Mouse (Mus musculus): ENCODE data around the gene Pcsk6.

Gene Pcsk6

DNA sequence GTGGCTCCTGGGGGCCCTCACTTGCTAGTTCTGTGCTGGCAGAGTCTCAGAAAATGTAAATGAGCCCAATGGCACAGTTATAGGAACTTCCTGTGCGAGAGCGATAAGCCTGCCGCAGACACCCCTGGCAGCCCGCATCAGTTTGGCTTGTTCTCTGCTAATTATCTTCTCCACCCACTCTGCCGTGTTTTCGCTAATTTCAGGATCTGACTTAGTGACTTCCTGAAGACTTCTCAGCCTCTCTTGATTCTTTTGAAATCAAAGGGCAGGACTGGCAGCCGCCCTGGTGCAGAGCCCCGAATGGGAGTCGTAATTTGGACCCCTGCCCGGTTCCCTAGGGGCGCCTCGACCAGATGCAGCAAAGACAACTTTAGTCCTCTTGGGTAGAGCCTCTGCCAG is 19.8 kb downstream of the Pcsk6 start:
- 18% methylated on average over 12 of the region's 12 CpGs for WGBS

DNA sequence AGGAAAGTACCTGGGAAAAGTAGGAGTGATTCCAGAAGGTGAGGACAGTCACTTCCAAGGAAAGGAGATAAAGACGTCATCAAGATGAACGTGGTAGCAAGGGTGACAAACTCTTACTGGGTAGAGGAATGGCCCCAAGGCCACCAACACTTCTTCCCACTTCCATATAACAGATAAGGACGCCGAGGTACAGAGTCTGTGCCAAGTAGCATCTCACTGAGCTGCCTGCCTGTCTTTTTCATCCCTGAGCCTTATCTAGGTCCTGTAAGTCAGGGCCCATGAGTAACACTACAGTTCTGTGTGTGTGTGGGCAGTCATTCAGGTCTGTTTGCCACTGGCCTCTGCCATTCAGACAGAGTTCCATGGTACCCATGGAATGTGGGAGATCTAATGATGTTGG is 23.4 kb downstream of the Pcsk6 start:
- WGBS: 90% methylated on average over 4 of the region's 4 CpGs

DNA sequence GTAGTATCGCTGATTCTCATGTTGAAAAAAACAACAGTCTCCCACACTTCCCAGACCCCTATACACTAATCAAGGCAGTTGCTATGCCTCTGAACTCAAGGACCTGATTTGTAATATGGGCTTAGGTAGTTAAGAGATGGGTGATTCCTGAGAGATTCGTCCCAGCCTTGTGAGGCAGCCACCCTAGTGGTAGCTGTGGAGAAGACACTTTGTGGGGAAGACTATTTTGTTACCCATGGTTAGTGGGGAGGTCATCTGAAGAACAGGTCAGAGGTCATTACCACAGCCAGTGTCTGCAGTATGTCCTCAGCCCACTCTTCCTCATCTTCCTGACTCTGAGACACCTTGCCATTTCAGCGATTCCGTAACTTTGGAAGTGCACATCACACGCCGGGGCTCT is 24.3 kb downstream of the Pcsk6 start:
- WGBS: 94% methylated on average over 6 of the region's 6 CpGs

DNA sequence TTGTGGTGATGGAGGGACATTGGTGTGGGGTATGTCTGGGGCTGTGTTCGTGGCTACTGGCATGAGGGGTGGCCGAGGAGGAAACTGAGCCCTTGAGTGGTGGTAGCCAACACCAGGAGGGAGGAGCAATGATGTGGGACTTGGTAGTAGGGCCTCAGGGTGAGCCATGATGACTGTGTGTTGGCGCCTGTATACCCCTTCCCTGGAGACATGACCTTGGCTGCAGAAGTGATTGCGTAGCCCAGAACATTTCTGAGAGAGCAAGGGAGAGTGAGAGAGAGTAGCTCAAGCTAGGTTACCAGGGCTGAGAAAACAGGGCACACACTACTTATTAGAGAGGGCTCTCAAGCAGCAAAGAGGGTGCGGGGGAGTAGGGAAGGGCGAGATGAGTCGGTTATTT is 30.3 kb downstream of the Pcsk6 start:
- WGBS: 94% methylated on average over 7 of the region's 7 CpGs

DNA sequence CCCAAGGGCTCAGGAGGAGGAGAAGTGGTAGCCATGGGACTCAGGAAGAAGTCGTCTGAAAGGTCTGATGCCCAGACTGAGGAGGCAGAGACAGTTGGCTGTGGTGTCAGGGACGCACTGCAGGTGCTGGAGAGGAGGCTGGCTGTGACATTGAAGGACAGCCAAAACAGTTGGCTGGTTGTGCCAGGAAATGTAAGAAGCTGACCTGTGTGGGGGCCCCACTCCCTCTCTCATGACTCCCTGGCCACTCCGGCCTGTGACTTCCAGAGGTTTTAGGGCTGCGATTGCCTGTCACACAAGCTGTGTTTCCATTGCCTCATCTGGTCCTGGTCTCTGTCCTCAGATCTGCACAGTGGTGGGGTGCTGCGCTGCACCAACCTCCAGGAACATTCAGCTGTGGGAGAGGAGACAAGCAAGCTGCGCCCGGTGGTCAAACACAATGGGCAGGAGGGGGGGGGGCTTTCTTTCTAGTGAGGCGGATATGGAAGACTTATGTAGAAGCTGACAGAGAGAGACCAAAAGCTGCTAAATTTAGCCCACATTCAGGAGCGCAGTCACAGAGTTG is 30.8 kb downstream of the Pcsk6 start:
- 67% methylated on average over 9 of the region's 9 CpGs for WGBS

DNA sequence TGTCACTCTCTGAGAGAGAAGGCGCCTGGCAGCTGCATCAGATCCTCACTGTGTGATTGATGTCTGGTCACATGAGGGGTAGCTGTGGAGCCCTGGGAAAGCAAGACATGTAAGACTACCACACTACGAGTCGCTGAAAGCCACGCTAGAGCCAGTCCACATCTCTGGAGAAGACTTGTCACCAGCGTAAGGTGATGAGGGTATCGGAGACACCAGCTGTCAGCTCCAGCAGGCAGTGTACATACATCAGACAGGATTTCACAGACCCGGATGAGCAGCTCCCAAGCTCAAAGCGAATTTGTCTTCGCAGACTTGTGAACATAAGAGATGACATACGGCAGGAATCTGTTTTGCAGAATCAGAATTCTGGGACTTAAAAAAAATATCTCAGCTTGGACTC is 32.0 kb downstream of the Pcsk6 start:
- WGBS: 62% methylated on average over 10 of the region's 10 CpGs

DNA sequence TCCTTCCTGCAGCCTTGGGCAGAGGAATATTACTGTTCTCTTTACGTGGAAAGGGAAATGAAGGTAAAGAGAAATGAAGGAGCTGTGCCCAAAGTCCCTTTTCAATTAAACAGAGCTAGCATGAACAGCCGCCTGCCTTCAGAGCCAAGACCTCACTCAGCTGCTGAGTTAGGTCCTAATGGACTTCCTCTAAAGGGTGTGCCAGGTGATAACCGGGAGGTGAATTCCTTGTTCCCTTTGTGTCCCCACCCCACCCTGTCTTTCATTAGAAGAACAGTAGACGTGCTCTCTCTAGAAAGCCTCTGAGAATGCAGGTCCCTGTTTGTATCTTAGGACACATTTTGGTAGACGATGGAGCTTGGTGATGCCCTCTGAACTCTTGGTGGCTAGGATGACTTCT is 33.7 kb downstream of the Pcsk6 start:
- 76% methylated on average over 5 of the region's 5 CpGs for WGBS

DNA sequence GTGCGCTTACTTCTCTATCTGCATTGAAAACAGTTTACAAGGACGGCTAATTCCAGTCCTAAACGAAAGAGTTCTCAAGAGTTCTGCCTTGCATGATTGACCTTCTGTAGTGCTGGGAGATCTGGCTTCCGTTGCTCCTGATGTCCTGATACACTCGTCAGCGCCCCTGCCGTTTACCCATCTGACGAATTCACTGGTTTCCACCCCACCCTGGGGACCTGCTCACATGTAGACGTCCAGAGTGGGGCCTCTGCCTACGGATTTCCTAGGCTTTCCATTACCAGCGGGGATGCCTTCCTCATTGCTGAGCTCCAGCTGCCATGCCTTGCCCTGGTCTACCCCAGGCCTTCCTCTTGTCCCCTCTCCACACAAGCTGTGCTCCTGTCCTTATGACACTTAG is 39.7 kb downstream of the Pcsk6 start:
- 91% methylated on average over 11 of the region's 11 CpGs for WGBS

DNA sequence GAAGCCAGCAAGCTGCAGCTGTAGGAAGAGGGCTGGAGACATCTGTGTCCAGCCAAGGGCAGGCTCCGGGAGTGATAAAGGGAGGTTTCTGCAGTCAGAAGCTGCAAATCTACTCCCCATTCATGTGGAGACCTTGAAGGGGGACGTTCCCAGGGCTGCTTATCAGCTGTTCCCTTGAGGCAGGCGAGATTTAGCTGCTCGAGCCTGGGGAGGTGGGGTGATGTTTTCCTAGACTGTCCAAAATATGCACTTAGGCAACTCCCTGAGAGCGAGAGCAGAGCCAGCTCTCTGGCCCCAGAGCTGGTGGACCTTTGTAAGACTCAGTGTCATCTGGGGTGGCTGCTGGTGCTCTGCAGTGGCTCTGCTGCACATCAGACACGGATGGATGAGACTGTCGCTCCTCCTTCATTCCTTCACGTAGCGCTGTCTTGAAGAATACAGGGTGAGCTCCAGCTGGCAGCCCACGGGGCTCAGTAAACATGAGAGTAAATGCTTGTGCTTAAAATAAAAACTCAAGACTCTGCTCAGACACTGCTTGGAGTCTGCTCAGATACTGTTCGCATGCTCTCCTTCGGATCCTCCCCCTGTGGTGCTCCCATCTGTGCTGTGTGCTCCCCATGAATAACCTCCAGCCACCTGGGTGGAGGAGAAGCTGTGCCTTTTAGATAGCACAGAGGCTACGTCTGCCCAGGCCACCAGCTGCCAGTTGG is 41.1 kb downstream of the Pcsk6 start:
- WGBS: 14% methylated on average over 13 of the region's 13 CpGs

DNA sequence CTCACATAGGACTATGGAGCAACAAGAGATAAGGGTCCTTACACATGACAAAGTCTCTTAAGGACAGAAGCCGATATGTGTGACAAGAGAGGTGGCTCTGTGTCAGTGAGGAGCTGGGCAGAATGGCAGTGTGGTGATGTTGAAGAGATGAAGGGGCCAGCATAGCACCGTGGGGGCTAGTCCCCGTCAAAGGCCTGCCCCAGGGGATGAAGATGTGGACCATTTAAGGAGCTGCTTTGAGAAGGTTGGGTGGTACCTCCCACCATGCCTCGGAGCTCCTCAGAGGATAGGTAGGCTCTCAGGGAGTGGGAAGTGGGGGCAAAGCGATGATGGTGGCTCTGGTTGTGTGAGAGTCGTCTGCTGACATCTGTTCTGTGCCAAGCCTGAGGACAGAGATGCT is 41.9 kb downstream of the Pcsk6 start:
- 78% methylated on average over 6 of the region's 6 CpGs for WGBS

DNA sequence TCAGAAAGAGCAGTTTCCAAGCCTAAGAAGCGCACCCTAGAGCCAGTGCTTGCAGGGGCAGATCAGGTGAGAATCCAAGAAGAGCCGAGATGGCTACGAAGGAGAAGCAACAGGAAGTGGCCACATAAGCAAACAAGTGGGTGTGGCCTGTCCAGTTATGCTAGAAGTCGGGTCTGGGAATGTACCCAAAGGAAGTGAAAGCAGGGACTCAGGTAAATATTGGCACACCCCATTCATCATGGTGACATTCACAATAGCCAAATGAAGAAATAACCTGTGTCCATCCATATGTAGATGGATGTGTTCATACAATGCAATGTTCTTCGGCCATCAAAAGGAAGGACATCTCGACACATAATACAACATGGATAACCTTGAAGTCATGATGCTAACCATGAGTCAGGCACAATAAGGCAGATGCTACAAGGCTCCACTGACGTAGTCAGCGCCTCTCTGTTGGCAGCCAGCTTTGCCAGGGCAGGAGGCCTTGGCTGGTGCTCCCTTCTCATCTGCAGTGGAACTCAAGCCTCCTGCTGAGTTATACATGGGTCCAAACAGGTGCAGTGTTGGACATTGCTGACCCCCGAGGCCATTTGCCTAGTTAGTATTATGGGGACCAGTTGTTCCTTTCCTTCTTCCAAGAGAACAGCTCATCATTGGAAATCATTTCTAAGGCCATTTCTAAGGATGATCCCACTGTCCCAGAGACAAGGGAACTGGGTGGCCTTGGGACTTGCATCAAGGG is 45.2 kb downstream of the Pcsk6 start:
- whole genome bisulfite sequencing: 81% methylated on average over 9 of the region's 9 CpGs

DNA sequence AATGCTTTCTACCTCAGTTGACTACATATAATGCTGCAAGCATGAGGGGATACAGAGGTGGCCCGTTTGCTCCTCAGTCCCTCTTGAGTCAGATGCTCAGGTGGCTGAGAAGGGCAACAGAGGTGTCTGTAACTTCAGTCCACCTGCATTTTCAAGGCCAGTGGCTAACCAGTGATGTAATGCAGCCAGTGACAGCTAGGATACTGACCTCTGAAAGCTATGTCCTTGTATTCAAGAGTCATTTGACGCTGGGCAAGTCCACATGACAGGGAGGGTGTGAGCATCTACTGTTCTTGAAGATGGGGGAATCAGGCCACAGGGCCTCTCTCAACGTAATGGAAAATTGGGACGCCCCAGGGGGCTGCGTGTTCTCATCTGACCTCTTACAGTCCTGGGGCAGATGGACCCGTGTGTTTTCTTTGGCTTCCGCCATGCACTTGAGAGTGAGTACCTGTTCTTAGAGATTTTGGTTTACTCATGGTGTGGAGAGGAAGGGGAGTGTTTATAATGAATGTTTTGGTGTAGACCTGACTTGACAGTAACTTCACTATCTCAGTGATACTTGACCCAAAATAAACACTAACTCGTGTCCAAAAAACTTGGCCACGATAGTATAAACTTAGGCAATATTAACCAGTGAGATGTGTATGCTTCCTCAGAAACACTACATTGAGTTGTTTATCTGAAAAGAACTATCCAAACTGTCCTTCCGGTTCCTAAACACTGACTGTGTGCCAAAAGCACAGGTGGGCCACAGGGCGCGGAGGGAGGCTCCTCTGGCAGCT is 48.0 kb downstream of the Pcsk6 start:
- WGBS: 87% methylated on average over 12 of the region's 12 CpGs

DNA sequence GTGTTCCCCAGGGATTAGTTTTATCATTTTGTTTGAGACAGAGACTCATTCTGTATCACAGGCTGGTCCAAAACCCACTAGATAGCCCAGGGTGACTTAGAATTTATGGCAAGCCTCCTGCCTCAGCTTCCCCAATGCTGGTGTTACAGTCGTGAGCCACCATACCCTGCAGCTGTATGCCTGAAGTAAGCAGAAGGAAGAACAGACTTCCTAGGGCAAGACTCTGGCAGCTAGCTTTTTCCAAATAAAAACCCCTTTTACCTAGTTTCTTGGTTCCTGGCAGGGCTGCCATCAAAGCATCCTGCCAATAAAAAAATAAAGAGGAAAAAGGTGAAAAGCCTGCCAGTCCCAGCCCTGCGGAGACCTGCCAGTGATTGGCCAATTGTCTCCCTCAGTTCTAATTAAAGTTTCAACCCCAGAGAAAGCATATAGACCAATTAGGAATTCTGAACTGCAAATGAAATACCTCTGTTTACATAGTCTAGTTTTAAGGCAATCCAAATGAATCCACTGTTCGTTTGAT is 51.6 kb downstream of the Pcsk6 start:
- 64% methylated on average over 3 of the region's 3 CpGs for WGBS

DNA sequence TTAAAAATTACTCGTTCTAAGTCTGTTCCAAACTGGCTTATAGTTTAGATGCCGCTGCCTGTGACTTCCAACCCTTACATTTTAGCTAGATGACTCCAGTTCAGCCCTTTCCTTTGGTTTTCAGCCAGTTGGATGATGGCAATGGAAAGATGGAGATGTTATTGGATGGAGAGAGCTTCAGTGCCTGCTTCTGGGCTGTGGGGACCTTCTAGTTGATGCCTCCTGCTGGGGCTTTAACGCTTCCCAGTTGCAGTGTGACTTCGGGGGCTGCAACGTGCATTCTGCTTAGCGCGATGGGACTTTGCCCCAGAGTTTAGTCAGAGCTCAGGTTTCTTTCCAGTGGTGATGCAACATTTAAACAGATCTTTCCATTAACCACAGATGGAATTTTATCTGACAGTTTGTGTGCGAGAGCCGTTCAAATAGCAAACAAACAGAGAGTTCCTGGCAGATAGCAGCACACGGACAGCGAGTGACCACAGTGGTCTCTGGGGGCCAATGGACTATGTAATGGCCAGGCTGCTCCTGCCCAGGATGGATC is 53.3 kb downstream of the Pcsk6 start:
- 84% methylated on average over 11 of the region's 11 CpGs for WGBS

DNA sequence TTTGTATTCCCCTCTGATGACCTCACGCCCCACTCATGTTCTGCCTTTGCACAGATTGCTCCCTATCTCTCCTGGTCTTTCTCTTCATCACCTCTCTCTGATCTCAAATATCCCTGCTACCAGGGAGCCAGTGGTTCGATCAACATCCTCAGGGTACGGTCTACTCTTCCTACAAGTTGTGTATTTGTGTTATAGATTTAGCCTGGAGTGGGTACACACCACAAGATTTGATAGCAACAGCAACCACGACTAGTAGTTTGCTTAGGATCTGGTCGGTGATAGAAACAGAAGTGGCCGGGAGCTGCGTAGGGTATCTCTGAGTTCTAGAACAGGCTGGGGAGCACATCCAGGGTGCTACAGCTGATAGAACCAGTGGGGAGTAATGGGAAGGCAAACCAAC is 54.3 kb downstream of the Pcsk6 start:
- 93% methylated on average over 7 of the region's 7 CpGs for WGBS

DNA sequence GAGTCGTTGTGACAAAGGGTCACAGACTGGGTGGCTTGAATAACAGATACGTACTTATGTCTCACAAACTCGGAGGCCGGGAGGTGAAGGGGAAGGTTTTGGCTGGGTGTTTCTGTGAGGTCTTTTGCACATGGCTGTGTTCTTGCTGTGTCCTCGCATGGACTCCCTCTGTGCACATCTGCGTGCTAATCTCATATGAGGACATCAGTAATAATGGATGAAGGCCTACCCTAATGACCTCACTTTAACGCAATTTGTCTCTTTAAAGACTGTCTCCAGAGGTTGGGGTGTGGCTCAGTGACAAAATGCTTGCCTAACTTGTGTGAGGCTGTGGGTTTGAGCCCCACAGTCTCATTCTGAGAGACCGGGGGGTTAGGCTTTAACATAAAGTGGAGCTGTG is 55.0 kb downstream of the Pcsk6 start:
- 88% methylated on average over 8 of the region's 8 CpGs for WGBS

DNA sequence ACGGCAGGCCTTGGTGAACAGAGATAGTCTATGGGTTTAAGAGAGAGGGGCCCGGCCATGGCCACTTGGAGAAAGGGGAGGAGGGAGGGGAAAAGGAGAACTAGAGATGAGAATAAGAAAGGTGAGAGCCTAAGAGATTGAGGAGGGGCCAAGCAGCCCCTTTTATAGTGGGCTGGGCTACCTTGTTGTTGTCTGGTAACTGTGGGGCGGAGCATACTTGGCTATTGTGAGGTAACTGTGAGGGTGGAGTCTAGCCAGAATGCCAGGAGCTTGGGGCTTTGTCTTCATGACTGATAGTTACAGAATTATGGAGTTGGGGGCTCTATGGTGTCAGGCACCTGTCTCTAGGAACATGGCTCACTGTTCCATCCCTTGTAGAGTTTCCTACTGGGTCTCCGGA is 56.9 kb downstream of the Pcsk6 start:
- WGBS: 98% methylated on average over 4 of the region's 4 CpGs

DNA sequence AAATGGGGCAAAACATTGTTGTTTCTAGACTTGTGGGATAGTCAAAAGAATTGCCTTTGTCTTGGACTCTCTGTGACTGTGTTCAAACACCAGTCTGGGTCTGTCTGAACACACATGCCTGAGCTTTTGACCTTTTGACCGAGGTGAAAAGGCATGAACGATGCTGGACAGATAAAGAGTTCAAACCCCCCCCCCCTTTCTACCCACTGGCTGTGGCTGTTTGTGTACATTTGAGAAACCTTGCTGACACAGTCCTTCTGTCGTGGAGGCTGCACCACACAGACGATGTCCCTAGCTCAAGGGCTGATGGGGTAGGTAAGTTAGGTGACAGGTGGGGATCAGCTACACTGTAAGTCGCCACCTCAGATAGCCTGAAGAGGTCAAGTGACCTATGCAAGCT is 67.9 kb downstream of the Pcsk6 start:
- WGBS: 69% methylated on average over 5 of the region's 5 CpGs

DNA sequence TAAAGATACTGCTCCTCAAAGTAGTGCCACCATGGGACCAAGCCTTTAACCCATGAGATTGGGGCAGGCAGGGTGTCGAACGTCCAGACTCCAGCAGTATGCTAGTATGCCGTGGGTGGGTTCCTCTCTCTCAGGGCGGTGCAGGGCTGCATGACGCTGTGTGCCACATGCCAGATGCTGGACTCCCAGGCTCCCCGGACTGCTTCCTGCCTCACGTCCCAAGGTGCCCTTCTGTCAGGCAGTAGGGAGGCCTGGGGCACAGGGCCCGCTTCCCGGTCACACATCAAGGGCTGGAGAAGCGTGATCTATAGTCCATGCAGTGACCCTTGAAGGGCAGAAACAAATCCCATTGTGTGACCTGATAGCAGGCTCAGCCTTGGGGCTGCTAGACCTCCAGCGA is 68.9 kb downstream of the Pcsk6 start:
- 81% methylated on average over 11 of the region's 11 CpGs for WGBS

DNA sequence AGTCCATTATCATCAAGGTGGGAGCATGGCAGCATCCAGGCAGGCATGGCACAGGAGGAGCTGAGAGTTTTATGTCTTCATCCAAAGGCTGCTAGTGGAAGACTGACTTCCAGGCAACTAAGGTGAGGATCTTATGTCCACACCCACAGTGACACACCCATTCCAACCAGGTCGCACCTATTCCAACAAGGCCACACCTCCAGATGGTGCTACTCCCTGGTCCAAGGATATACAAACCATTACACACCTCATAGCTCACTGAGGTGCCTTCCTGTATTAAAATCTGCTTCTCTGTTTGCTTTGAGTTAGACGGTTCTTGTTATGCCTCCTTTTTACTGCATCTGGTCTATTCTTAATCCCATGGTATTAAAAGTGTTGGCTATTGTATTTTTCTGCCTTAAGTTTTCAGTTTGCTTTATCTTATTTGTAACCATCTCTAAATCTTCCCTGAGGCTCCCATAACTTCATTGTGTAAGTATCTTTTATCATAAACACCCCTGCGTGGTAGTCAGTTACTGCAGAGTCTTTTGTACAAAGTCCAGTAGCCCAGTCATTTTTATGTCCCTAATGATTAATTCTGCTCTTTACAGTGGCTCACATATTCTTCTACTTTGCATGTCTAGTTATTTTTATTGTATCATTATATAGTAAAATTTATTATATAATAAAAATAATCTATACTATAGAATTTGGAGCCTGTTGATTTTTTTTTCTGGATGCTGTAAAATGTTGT is 72.9 kb downstream of the Pcsk6 start:
- 87% methylated on average over 3 of the region's 3 CpGs for WGBS

DNA sequence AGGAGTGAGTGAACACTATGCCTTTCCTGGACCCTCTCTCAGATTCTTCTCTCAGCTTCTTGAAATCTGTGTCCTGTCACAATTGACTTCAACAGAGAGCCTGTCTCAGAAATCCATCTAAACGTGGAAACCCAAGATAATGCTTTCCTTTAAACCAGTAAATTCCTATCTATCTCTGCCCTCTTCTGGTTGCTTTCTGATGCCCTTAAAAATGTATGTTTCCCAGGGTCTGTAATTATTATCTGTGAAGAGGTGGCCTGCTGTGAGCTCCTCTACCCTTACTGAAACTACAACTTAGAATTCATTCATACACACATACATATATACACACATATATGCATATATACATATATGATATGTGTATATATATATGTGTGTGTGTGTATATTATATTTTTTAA is 73.7 kb downstream of the Pcsk6 start:
- 24% methylated on average over 1 of the region's 1 CpGs for WGBS

Measured in cerebral cortex, adult 2 months (tissue).